Mouse (Mus musculus): ENCODE data around the gene Cdca7. TPM values are rescaled to one million over a fixed set of nuclear protein-coding genes. Genes with fewer than 3 reads are reported as not detected.

Gene Cdca7
- polyA plus RNA-seq, 1 experiment: 8.6 TPM

- Histone ChIP-seq H3K4me3 (replicated peaks) (no peak overlapping the region), H3K36me3 (replicated peaks; ENCODE audit: low read length) (peaks cover 56% of the 10 kb centered on the region)
These were observed 3.0 kb downstream of the Cdca7 start for GRCm38 (mm10) chr2:72478921-72479320.

GRCm38 (mm10) chr2:72479818-72480217 lies 3.9 kb downstream of the Cdca7 start:
- TF ChIP-seq GATA1 (IDR thresholded peaks at IDR 0.05; ENCODE audit: borderline replicate concordance, low read length): no peak
- TF ChIP-seq FLI1 (IDR thresholded peaks at IDR 0.05; ENCODE audit: low read length): no peak
- Histone ChIP-seq H3K9me3 (no peaks in the 10 kb centered on the region), H3K36me3 (replicated peaks; ENCODE audit: low read length) (peaks cover 64% of the 10 kb centered on the region), H3K4me1 (peaks cover 43% of the 10 kb centered on the region), H3K27me3 (replicated peaks) (no peaks in the 10 kb centered on the region), H3K4me3 (replicated peaks) (no peak overlapping the region)

More at GRCm38 (mm10) chr2:72478921-72479320, 3.0 kb downstream of the Cdca7 start:
- Histone ChIP-seq H3K27me3 (replicated peaks) (no peaks in the 10 kb centered on the region), H3K4me1 (peaks cover 52% of the 10 kb centered on the region), H3K9me3 (no peaks in the 10 kb centered on the region)
- no peak for TF ChIP-seq GATA1 (IDR thresholded peaks at IDR 0.05; ENCODE audit: borderline replicate concordance, low read length)
- TF ChIP-seq FLI1 (IDR thresholded peaks at IDR 0.05; ENCODE audit: low read length): no peak

GRCm38 (mm10) chr2:72491650-72492049 lies 15.7 kb downstream of the Cdca7 start:
- no peaks in the 10 kb centered on the region for H3K9me3 ChIP-seq
- no peak for TF ChIP-seq GATA1 (IDR thresholded peaks at IDR 0.05; ENCODE audit: borderline replicate concordance, low read length)
- TF ChIP-seq FLI1 (IDR thresholded peaks at IDR 0.05; ENCODE audit: low read length): no peak
- peaks cover 13% of the 10 kb centered on the region for H3K27me3 ChIP-seq (replicated peaks)
- peaks cover 11% of the 10 kb centered on the region for H3K4me1 ChIP-seq
- peaks cover 11% of the 10 kb centered on the region for H3K36me3 ChIP-seq (replicated peaks; ENCODE audit: low read length)
- no peak overlapping the region for H3K4me3 ChIP-seq (replicated peaks)

- peaks cover 24% of the 10 kb centered on the region for H3K27me3 ChIP-seq (replicated peaks)
- no peak for TF ChIP-seq FLI1 (IDR thresholded peaks at IDR 0.05; ENCODE audit: low read length)
- TF ChIP-seq GATA1 (IDR thresholded peaks at IDR 0.05; ENCODE audit: borderline replicate concordance, low read length): no peak
- peaks cover 13% of the 10 kb centered on the region for H3K4me1 ChIP-seq
- peak overlapping the region; percentile 76 for H3K4me3 ChIP-seq (replicated peaks)
- no peaks in the 10 kb centered on the region for H3K36me3 ChIP-seq (replicated peaks; ENCODE audit: low read length)
- H3K9me3 ChIP-seq: no peaks in the 10 kb centered on the region
These were observed 17.1 kb downstream of the Cdca7 start for GRCm38 (mm10) chr2:72493039-72493438.

- Histone ChIP-seq H3K27me3 (replicated peaks) (peaks cover 59% of the 10 kb centered on the region), H3K4me1 (peaks cover 8% of the 10 kb centered on the region), H3K9me3 (0 out of 2 replicates have a peak, but pooled peaks cover 3% of the 10 kb centered on the region), H3K4me3 (replicated peaks) (peak overlapping the region; percentile 42), H3K36me3 (replicated peaks; ENCODE audit: low read length) (no peaks in the 10 kb centered on the region)
- no peak for TF ChIP-seq GATA1 (IDR thresholded peaks at IDR 0.05; ENCODE audit: borderline replicate concordance, low read length)
- TF ChIP-seq FLI1 (IDR thresholded peaks at IDR 0.05; ENCODE audit: low read length): no peak
These were observed 23.2 kb downstream of the Cdca7 start for GRCm38 (mm10) chr2:72499074-72499721.

- Histone ChIP-seq H3K36me3 (replicated peaks; ENCODE audit: low read length) (no peaks in the 10 kb centered on the region), H3K27me3 (replicated peaks) (peaks cover 58% of the 10 kb centered on the region), H3K4me3 (replicated peaks) (no peak overlapping the region), H3K9me3 (0 out of 2 replicates have a peak, but pooled peaks cover 3% of the 10 kb centered on the region), H3K4me1 (peaks cover 8% of the 10 kb centered on the region)
- TF ChIP-seq GATA1 (IDR thresholded peaks at IDR 0.05; ENCODE audit: borderline replicate concordance, low read length) (no peak), FLI1 (IDR thresholded peaks at IDR 0.05; ENCODE audit: low read length) (no peak)
These were observed 23.9 kb downstream of the Cdca7 start for GRCm38 (mm10) chr2:72499782-72500411.

- Histone ChIP-seq H3K9me3 (0 out of 2 replicates have a peak, but pooled peaks cover 3% of the 10 kb centered on the region), H3K4me1 (peaks cover 9% of the 10 kb centered on the region), H3K27me3 (replicated peaks) (peaks cover 46% of the 10 kb centered on the region), H3K4me3 (replicated peaks) (no peak overlapping the region), H3K36me3 (replicated peaks; ENCODE audit: low read length) (no peaks in the 10 kb centered on the region)
- TF ChIP-seq GATA1 (IDR thresholded peaks at IDR 0.05; ENCODE audit: borderline replicate concordance, low read length) (no peak), FLI1 (IDR thresholded peaks at IDR 0.05; ENCODE audit: low read length) (no peak)
These were observed 26.3 kb downstream of the Cdca7 start for GRCm38 (mm10) chr2:72502041-72502813.

GRCm38 (mm10) chr2:72503646-72504045 lies 27.7 kb downstream of the Cdca7 start:
- no peaks in the 10 kb centered on the region for H3K36me3 ChIP-seq (replicated peaks; ENCODE audit: low read length)
- no peak overlapping the region for H3K4me3 ChIP-seq (replicated peaks)
- H3K27me3 ChIP-seq (replicated peaks): peaks cover 36% of the 10 kb centered on the region
- 0 out of 2 replicates have a peak, but pooled peaks cover 4% of the 10 kb centered on the region for H3K9me3 ChIP-seq
- no peak for TF ChIP-seq GATA1 (IDR thresholded peaks at IDR 0.05; ENCODE audit: borderline replicate concordance, low read length)
- peaks cover 20% of the 10 kb centered on the region for H3K4me1 ChIP-seq

- TF ChIP-seq GATA1 (IDR thresholded peaks at IDR 0.05; ENCODE audit: borderline replicate concordance, low read length) (no peak), FLI1 (IDR thresholded peaks at IDR 0.05; ENCODE audit: low read length) (no peak)
- H3K4me1 ChIP-seq: peaks cover 34% of the 10 kb centered on the region
- peaks cover 10% of the 10 kb centered on the region for H3K9me3 ChIP-seq
- no peak overlapping the region for H3K4me3 ChIP-seq (replicated peaks)
- peaks cover 5% of the 10 kb centered on the region for H3K27me3 ChIP-seq (replicated peaks)
- H3K36me3 ChIP-seq (replicated peaks; ENCODE audit: low read length): no peaks in the 10 kb centered on the region
These were observed 32.1 kb downstream of the Cdca7 start for GRCm38 (mm10) chr2:72507855-72508635.
